Mouse (Mus musculus) CH12.LX (cell line): Measurements from ENCODE around the gene St6galnac4. TPM values are rescaled to one million over a fixed set of nuclear protein-coding genes. Genes with fewer than 3 reads are reported as not detected.

Experiments used
- DNase-seq: peaks from one replicate; pipeline ENCODE4 v3.0.0-alpha.2; 2013; ENCODE audit errors: extremely low read depth
- H3K27ac ChIP-seq: 2 replicates; pipeline ENCODE4 v1.5.1; 2012; ENCODE audit warnings: low read depth, mild to moderate bottlenecking, control low read depth, moderate library complexity; ENCODE audit not compliant: insufficient read depth
- H3K27me3 ChIP-seq: replicated peaks from 2 replicates; pipeline ENCODE3; 2012; ENCODE audit warnings: inconsistent platforms
- H3K36me3 ChIP-seq, 2 experiments: replicated peaks in 1 of 2; 2 replicates each; pipeline versions ENCODE3 to v1.6.1; 2012; ENCODE audit warnings: inconsistent platforms in 1 of 2, low read length in 1 of 2, mild to moderate bottlenecking in 1 of 2, mixed read lengths in 1 of 2, moderate library complexity in 1 of 2; ENCODE audit not compliant: control insufficient read depth in 1 of 2, insufficient read depth in 1 of 2
- H3K4me1 ChIP-seq, 2 experiments: 2 replicates each; pipeline ENCODE4 v1.6.1; 2012; ENCODE audit warnings: inconsistent platforms in 1 of 2, moderate library complexity in 1 of 2; ENCODE audit not compliant: insufficient read depth in 2 of 2, control insufficient read depth in 1 of 2
- H3K4me2 ChIP-seq: 2 replicates; pipeline ENCODE4 v1.6.1; 2012; ENCODE audit warnings: low read depth, mild to moderate bottlenecking, control low read depth; ENCODE audit not compliant: poor library complexity, insufficient read depth, severe bottlenecking
- H3K4me3 ChIP-seq, 3 experiments: fragments of 150-350 bp in 1 of 3; sonication (generic) in 1 of 3; replicated peaks in 1 of 3; 2 replicates each; pipeline versions ENCODE3 to v1.5.1; 2011 to 2012; ENCODE audit warnings: low read depth in 2 of 3, low read length in 2 of 3, mild to moderate bottlenecking in 2 of 3, moderate library complexity in 2 of 3, control low read depth in 1 of 3, improper control_type of control experiment in 1 of 3, inconsistent platforms in 1 of 3, mixed read lengths in 1 of 3; ENCODE audit not compliant: poor library complexity in 1 of 3
- H3K79me2 ChIP-seq: replicated peaks from 2 replicates; pipeline ENCODE4 v1.6.1; 2012; ENCODE audit warnings: mild to moderate bottlenecking, moderate library complexity; ENCODE audit not compliant: control insufficient read depth, poor library complexity, insufficient read depth, severe bottlenecking; ENCODE audit errors: extremely low read depth
- H3K9ac ChIP-seq: 2 replicates; pipeline ENCODE4 v1.6.1; 2012; ENCODE audit warnings: low read depth, mild to moderate bottlenecking, control low read depth, moderate library complexity; ENCODE audit not compliant: insufficient read depth
- H3K9me3 ChIP-seq: replicated peaks from 2 replicates; pipeline ENCODE3; 2012; ENCODE audit warnings: low read length, inconsistent platforms, mixed read lengths
- CHD2 ChIP-seq: IDR thresholded peaks from 2 replicates; pipeline ENCODE4 v1.6.1; 2011; ENCODE audit warnings: low read length, improper control_type of control experiment
- CTCF ChIP-seq, 2 experiments: IDR thresholded peaks in 1 of 2; conservative IDR thresholded peaks in 1 of 2; 2 replicates each; pipeline ENCODE4 v1.5.1; 2011 to 2012; ENCODE audit warnings: low read depth in 2 of 2, low read length in 2 of 2, improper control_type of control experiment in 1 of 2, inconsistent platforms in 1 of 2, mild to moderate bottlenecking in 1 of 2, moderate library complexity in 1 of 2
- E2F4 ChIP-seq: IDR thresholded peaks from 2 replicates; pipeline ENCODE4 v1.6.1; 2011; ENCODE audit warnings: low read depth, low read length, improper control_type of control experiment; ENCODE audit not compliant: insufficient replicate concordance
- ELF1 ChIP-seq: IDR thresholded peaks from 2 replicates; pipeline ENCODE4 v1.6.1; 2014; ENCODE audit warnings: low read depth, mild to moderate bottlenecking, inconsistent platforms, low read length, improper control_type of control experiment
- EP300 ChIP-seq: IDR thresholded peaks from 2 replicates; pipeline ENCODE4 v1.6.1; 2011; ENCODE audit warnings: low read length, improper control_type of control experiment
- ETS1 ChIP-seq: conservative IDR thresholded peaks from 2 replicates; pipeline ENCODE4 v1.6.1; 2012; ENCODE audit warnings: low read depth, mild to moderate bottlenecking, inconsistent platforms, low read length, improper control_type of control experiment, moderate library complexity
- GABPA ChIP-seq: IDR thresholded peaks from 2 replicates; pipeline ENCODE4 v1.6.1; 2012; ENCODE audit warnings: low read depth, low read length, improper control_type of control experiment, inconsistent platforms; ENCODE audit not compliant: insufficient replicate concordance
- IRF4 ChIP-seq: IDR thresholded peaks from 2 replicates; pipeline ENCODE4 v1.6.1; 2014; ENCODE audit warnings: low read depth, mild to moderate bottlenecking, inconsistent platforms, low read length, improper control_type of control experiment
- JUN ChIP-seq: IDR thresholded peaks from 2 replicates; pipeline ENCODE4 v1.6.1; 2011; ENCODE audit warnings: low read depth, mild to moderate bottlenecking, low read length, improper control_type of control experiment, moderate library complexity; ENCODE audit not compliant: insufficient read depth
- JUND ChIP-seq: conservative IDR thresholded peaks from 2 replicates; pipeline ENCODE4 v1.6.1; 2011; ENCODE audit warnings: low read depth, low read length, improper control_type of control experiment
- KAT2A ChIP-seq: IDR thresholded peaks from 2 replicates; pipeline ENCODE4 v1.6.1; 2012; ENCODE audit warnings: low read length, improper control_type of control experiment, inconsistent platforms; ENCODE audit not compliant: insufficient replicate concordance
- MAFK ChIP-seq: IDR thresholded peaks from 2 replicates; pipeline ENCODE4 v1.6.1; 2011; ENCODE audit warnings: low read length, improper control_type of control experiment; ENCODE audit not compliant: insufficient replicate concordance
- MAX ChIP-seq: IDR thresholded peaks from 2 replicates; pipeline ENCODE4 v1.6.1; 2011; ENCODE audit warnings: low read length, improper control_type of control experiment
- MEF2A ChIP-seq: IDR thresholded peaks from 2 replicates; pipeline ENCODE4 v1.6.1; 2014; ENCODE audit warnings: low read depth, mild to moderate bottlenecking, inconsistent platforms, low read length, improper control_type of control experiment, borderline replicate concordance
- NELFE ChIP-seq: IDR thresholded peaks from 2 replicates; pipeline ENCODE4 v1.6.1; 2011; ENCODE audit warnings: low read depth, low read length, improper control_type of control experiment
- NRF1 ChIP-seq: IDR thresholded peaks from 2 replicates; pipeline ENCODE4 v1.6.1; 2014; ENCODE audit warnings: low read depth, mild to moderate bottlenecking, inconsistent platforms, low read length, improper control_type of control experiment, moderate library complexity
- PAX5 ChIP-seq: IDR thresholded peaks from 2 replicates; pipeline ENCODE4 v1.6.1; 2012; ENCODE audit warnings: low read length, inconsistent platforms, mixed read lengths
- POLR2A ChIP-seq: IDR thresholded peaks from 2 replicates; pipeline ENCODE4 v1.6.1; 2011; ENCODE audit warnings: low read depth, mild to moderate bottlenecking, improper control_type of control experiment, low read length
- POLR2AphosphoS2 ChIP-seq: IDR thresholded peaks from 2 replicates; pipeline ENCODE4 v1.6.1; 2011; ENCODE audit warnings: low read depth, low read length, improper control_type of control experiment
- RAD21 ChIP-seq: IDR thresholded peaks from 2 replicates; pipeline ENCODE4 v1.6.1; 2011; ENCODE audit warnings: low read depth, mild to moderate bottlenecking, low read length, improper control_type of control experiment, moderate library complexity
- SMC3 ChIP-seq: IDR thresholded peaks from 2 replicates; pipeline ENCODE4 v1.6.1; 2011; ENCODE audit warnings: low read depth, low read length, improper control_type of control experiment
- TCF12 ChIP-seq: IDR thresholded peaks from 2 replicates; pipeline ENCODE4 v1.6.1; 2014; ENCODE audit warnings: low read depth, mild to moderate bottlenecking, inconsistent platforms, low read length, improper control_type of control experiment
- ZC3H11A ChIP-seq: IDR thresholded peaks from 2 replicates; pipeline ENCODE4 v1.6.1; 2012; ENCODE audit warnings: low read depth, mild to moderate bottlenecking, inconsistent platforms, low read length, improper control_type of control experiment
- ZKSCAN1 ChIP-seq: IDR thresholded peaks from 2 replicates; pipeline ENCODE4 v1.6.1; 2012; ENCODE audit warnings: low read depth, inconsistent platforms, low read length, improper control_type of control experiment, borderline replicate concordance
- ZMIZ1 ChIP-seq: IDR thresholded peaks from 2 replicates; pipeline ENCODE4 v1.6.1; 2012; ENCODE audit warnings: low read depth, mild to moderate bottlenecking, inconsistent platforms, low read length, improper control_type of control experiment
- dilution Hi-C: fragments of 300-500 bp; cut with MboI; formaldehyde crosslinking; loops from 2 replicates; pipeline ENCODE4 v1.14.3; 2020; ENCODE audit warnings: low sequenced_read_pairs; ENCODE audit not compliant: extremely low pct_unique_long_range_greater_than_20kb, extremely low pct_ligation_motif_present
- in situ Hi-C: fragments of 300-500 bp; cut with MboI; formaldehyde crosslinking; loops from 3 replicates; pipeline ENCODE4 v1.14.3; 2019; ENCODE audit warnings: low sequenced_read_pairs, low pct_ligation_motif_present, low pct_unique_long_range_greater_than_20kb, mixed read lengths
- polyA plus RNA-seq: library from polyadenylated mRNA; unstranded; fragments of >175 nt; gene quantifications from 2 replicates; pipeline ENCODE4 v1.2.1, GENCODE M21; 2012; ENCODE audit warnings: low read depth; ENCODE audit not compliant: insufficient read length
- total RNA-seq, 2 experiments: library from RNA; depleted of rRNA; stranded (reverse); fragments of 300-350 nt in 1 of 2; fragments of >200 nt in 1 of 2; gene quantifications; 2 replicates each; pipeline ENCODE4 v1.2.3; 2012 to 2014

Gene St6galnac4
- total and polyA plus RNA-seq, 3 experiments: 51.9 to 81.7 (median 58.3) TPM

DNA sequence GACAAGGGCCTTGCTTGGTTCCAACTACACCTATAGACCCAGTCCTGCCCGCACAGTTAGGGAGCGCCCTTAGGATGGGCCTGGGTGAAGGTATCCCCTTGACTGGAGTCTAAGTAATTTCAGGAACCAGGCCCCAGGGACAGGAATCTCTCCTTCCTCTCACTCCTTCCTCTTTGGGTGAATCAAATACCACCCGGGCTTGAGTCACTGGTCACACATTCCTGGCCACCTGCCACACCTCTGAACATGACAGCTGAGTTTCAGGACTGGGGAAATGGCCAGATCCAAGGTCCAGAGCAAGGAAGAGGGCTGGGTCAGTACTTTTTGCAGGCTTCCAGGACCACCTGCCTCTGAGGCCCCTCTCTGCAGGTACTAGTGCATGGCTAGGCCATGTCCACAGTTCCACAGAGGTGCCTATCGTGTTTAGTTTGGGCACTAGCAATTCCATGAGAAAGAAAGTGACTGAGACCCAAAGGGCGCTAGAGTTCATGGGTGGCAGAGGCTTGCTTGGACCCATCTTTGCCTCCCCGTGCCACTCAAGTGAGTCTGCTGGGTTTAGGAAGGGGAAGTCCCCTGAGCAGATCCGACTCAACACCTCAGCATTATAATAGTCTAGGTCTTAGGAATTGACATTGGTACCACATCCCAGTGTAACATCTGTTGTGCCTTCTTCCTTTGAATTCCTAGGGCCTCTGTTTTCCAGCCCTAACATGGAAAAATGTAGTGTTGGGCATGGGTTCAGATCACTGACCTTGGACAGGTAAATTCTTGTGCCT lies 38.7 kb upstream of the St6galnac4 start:
- peaks cover 0 to 19% of the 10 kb centered on the region in 2 experiments for H3K36me3 ChIP-seq
- no peak overlapping the region for H3K9ac ChIP-seq
- dilution Hi-C loops: no loop called here
- DNase-seq: no peak
- TF ChIP-seq TCF12 (no peak), CHD2 (no peak), GABPA (no peak), ELF1 (no peak), JUND (no peak), MEF2A (no peak), NELFE (no peak), IRF4 (no peak), NRF1 (no peak), E2F4 (no peak), ZC3H11A (no peak), MAFK (no peak)
- H3K4me1 ChIP-seq: peaks cover 12 to 25% of the 10 kb centered on the region in 2 experiments
- H3K27me3 ChIP-seq: no peaks in the 10 kb centered on the region
- in situ Hi-C loops: no loop called here
- H3K79me2 ChIP-seq: no peaks in the 10 kb centered on the region
- no peak overlapping the region for H3K27ac ChIP-seq
- H3K9me3 ChIP-seq: no peaks in the 10 kb centered on the region
- H3K4me2 ChIP-seq: no peak overlapping the region
- no peak overlapping the region for H3K4me3 ChIP-seq

DNA sequence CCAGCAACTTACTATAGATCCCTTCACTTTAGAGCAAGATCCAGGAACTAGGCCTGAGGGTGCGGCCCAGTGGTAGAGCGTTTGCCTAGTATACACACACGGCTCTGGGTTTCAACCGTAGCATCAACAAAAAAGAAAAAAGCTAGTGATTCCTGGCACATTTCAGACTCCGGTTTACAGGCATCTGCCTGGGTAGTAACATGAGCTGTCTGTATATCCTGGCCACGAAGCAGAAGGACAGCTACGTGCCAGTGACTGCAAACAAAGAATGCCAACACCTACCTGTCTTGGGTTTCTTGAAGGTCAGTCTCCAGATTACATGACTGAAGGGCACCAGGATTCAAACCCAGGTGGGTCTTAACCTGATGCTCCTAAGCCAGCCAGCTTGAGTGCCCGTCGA lies 37.7 kb upstream of the St6galnac4 start:
- dilution Hi-C loops: no loop called here
- Histone ChIP-seq H3K4me2 (no peak overlapping the region), H3K79me2 (no peaks in the 10 kb centered on the region), H3K27ac (no peak overlapping the region), H3K4me1 (peaks cover 16 to 32% of the 10 kb centered on the region in 2 experiments)
- TF ChIP-seq EP300 (no peak), GABPA (no peak), JUND (no peak), MAX (no peak), ZMIZ1 (no peak), MEF2A (no peak), POLR2A (no peak), CTCF (conservative IDR thresholded peaks at IDR 0.05 in 1 of 2, IDR thresholded peaks at IDR 0.05 in 1 of 2; ENCODE audit: low read depth in 2 of 2, low read length in 2 of 2) (no peak), SMC3 (no peak), ZKSCAN1 (no peak), PAX5 (no peak), POLR2AphosphoS2 (no peak), JUN (no peak), NELFE (no peak), KAT2A (no peak), ETS1 (no peak), ELF1 (no peak), RAD21 (no peak)
- TF ChIP-seq, all 38 proteins: peak for 0
- no peaks in the 10 kb centered on the region for H3K27me3 ChIP-seq
- H3K9me3 ChIP-seq: no peaks in the 10 kb centered on the region
- in situ Hi-C loops: no loop called here
- no peak overlapping the region for H3K9ac ChIP-seq
- DNase-seq: no peak
- peaks cover 0 to 17% of the 10 kb centered on the region in 2 experiments for H3K36me3 ChIP-seq
- H3K4me3 ChIP-seq: no peak overlapping the region
